Mouse (Mus musculus) embryonic facial prominence, embryonic 15.5 days (tissue): Measurements from ENCODE around the gene Tead4. TPM values are rescaled to one million over a fixed set of nuclear protein-coding genes. Genes with fewer than 3 reads are reported as not detected.

Experiments
- ATAC-seq: fragments of 200-750 bp; cut with Nextera tagmentation; 2 replicates; pipeline ENCODE4 v1.8.0; 2017; ENCODE audit warnings: low read depth, moderate TSS enrichment; ENCODE audit not compliant: insufficient number of reproducible peaks, low FRiP score, low TSS enrichment
- H3K27ac ChIP-seq: fragments of 300-500 bp; sonication (generic); replicated peaks from 2 replicates; pipeline ENCODE4 v1.5.1; 2015; ENCODE audit warnings: mild to moderate bottlenecking, inconsistent platforms
- H3K27me3 ChIP-seq: fragments of 300-500 bp; sonication (generic); 2 replicates; pipeline ENCODE4 v1.6.1; 2015; ENCODE audit warnings: inconsistent platforms
- H3K36me3 ChIP-seq: fragments of 300-500 bp; sonication (generic); 2 replicates; pipeline ENCODE4 v1.6.1; 2015; ENCODE audit warnings: mild to moderate bottlenecking, inconsistent platforms
- H3K4me1 ChIP-seq: fragments of 300-500 bp; sonication (generic); 2 replicates; pipeline ENCODE4 v1.6.1; 2015; ENCODE audit warnings: inconsistent platforms
- H3K4me2 ChIP-seq: fragments of 300-500 bp; sonication (generic); replicated peaks from 2 replicates; pipeline ENCODE4 v1.6.1; 2015; ENCODE audit warnings: mild to moderate bottlenecking, inconsistent platforms
- H3K4me3 ChIP-seq: fragments of 300-500 bp; sonication (generic); replicated peaks from 2 replicates; pipeline ENCODE4 v1.5.1; 2015; ENCODE audit warnings: mild to moderate bottlenecking, inconsistent platforms
- H3K9ac ChIP-seq: fragments of 300-500 bp; sonication (generic); 2 replicates; pipeline ENCODE4 v1.6.1; 2015; ENCODE audit warnings: inconsistent platforms
- H3K9me3 ChIP-seq: fragments of 300-500 bp; sonication (generic); replicated peaks from 2 replicates; pipeline ENCODE4 v1.6.1; 2016; ENCODE audit warnings: inconsistent platforms
- WGBS: fragments of 180-500 bp; shearing (Covaris S2); methylation state at CpG from one replicate; pipeline ENCODE4 v1.1.7; 2015; 5-methylcytosine and 5-hydroxymethylcytosine counted together
- polyA plus RNA-seq: library from polyadenylated mRNA; unstranded; fragments of >200 nt; fragmentation: Nextera tagmentation; extraction: Ambion mirVana; gene quantifications from 2 replicates; pipeline ENCODE4 v1.2.1, GENCODE M21; 2015

Gene Tead4
- polyA plus RNA-seq, 1 experiment from 2014 or later: 7.4 TPM

DNA sequence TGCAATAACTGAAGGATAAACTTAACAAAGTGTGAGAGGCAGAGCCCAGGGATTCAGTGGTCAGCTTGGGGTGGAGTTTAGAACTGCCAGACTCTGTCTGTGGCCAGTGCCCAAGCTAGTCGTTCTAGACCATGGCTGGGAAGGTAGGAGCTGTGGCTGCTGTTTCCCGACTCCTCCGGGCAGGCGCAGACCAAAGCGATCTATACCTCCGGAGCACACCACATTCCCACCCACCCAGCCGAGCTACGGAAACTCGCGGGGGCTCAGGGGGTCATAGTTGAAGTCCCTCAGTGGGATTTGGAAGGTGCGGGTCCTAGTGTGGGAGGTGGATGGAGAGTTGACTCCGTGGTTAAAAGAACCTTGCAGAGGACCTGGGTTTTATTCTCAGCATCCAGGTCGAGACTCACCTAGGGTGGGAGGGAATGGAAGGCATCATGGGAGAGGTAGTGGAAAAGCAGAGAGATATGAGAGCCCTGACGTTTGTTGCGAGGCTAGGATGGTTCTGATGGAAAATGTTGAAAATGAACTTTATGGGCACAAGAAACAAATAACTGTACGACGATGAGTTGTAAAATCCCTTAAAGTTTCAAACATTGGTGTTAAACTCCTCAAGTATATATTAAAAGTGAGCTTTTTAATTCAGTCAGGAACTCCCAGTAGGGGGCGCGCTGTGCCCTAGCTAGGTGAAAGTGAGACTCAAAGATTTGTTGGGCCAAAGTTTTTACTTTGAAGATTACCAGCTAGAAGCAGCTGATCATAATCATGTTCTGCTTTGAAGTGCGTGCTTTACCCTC is 99.6 kb downstream of the Tead4 start:
- H3K27ac ChIP-seq: peak overlapping the region; percentile 82
- peak overlapping the region; percentile 33 for H3K9ac ChIP-seq
- peak overlapping the region; percentile 98 for H3K4me2 ChIP-seq
- peak overlapping the region; percentile 71 for H3K4me3 ChIP-seq
- whole genome bisulfite sequencing: under 1% methylated on average over 20 of the region's 20 CpGs
- H3K27me3 ChIP-seq: no peaks in the 10 kb centered on the region
- no peaks in the 10 kb centered on the region for H3K9me3 ChIP-seq
- ATAC-seq: peak; percentile 71; the same call in 1 of the 2 replicates
- no peaks in the 10 kb centered on the region for H3K36me3 ChIP-seq
- H3K4me1 ChIP-seq: peaks cover 6% of the 10 kb centered on the region; the same call in 1 of the 2 replicates

- Histone ChIP-seq H3K36me3 (no peaks in the 10 kb centered on the region), H3K27ac (peak overlapping the region; percentile 82), H3K4me1 (peaks cover 6% of the 10 kb centered on the region; the same call in 1 of the 2 replicates), H3K4me2 (peak overlapping the region; percentile 98), H3K9me3 (no peaks in the 10 kb centered on the region), H3K4me3 (peak overlapping the region; percentile 71), H3K27me3 (no peaks in the 10 kb centered on the region), H3K9ac (peak overlapping the region; percentile 55)
- ATAC-seq: peak; percentile 100
- WGBS: under 1% methylated on average over 54 of the region's 54 CpGs
Measured at GRCm38 (mm10) chr6:128200116-128200846, 100.3 kb downstream of the Tead4 start.

DNA sequence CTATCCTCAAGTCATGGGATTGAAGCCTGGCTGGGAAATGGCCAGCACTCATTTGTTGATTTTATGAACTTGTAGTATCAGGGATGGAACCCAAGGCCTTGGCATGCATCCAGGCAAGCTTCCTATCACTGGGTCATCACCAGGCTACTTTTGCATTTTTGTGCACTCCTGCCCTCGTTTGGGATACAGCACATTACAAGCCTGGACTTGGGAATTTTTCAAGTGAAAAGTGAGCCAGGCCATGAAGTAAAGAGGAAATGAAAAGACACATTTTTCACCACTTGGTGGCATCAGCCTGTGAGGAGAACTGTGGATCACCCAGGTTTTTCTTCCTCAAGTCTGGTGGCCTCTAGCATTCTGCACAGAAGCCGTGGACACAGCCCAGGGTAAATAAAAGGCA is 117.1 kb downstream of the Tead4 start:
- H3K4me2 ChIP-seq: no peak overlapping the region
- 30% methylated on average over 2 of the region's 2 CpGs for WGBS
- H3K4me1 ChIP-seq: no peaks in the 10 kb centered on the region
- no peaks in the 10 kb centered on the region for H3K36me3 ChIP-seq
- H3K9me3 ChIP-seq: no peaks in the 10 kb centered on the region
- no peak overlapping the region for H3K27ac ChIP-seq
- no peak overlapping the region for H3K4me3 ChIP-seq
- ATAC-seq: no peak
- no peak overlapping the region for H3K9ac ChIP-seq
- no peaks in the 10 kb centered on the region for H3K27me3 ChIP-seq

DNA sequence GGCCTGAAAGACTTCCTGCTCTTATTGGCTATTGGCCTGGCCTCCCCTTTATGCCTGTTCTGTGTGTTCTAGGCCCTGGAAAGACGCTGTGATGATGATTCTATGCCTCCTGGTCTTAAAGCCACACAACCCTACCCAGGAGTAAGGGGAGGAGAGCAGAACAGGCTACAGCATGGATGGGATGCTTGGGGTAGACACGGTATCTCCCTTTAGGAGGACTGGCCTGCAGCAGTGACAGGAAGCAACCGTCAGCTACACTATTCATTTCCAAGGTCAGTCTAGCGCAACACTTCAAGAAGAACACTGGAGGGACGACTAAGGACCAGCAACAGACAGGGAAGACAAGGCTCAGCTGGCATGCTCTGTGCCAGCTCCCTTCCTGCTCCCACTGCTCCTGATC is 119.4 kb downstream of the Tead4 start:
- WGBS: 59% methylated on average over 5 of the region's 5 CpGs
- Histone ChIP-seq H3K9me3 (no peaks in the 10 kb centered on the region), H3K4me2 (no peak overlapping the region), H3K27me3 (no peaks in the 10 kb centered on the region), H3K36me3 (no peaks in the 10 kb centered on the region), H3K27ac (no peak overlapping the region), H3K4me3 (no peak overlapping the region), H3K4me1 (no peaks in the 10 kb centered on the region), H3K9ac (no peak overlapping the region)
- ATAC-seq: no peak

DNA sequence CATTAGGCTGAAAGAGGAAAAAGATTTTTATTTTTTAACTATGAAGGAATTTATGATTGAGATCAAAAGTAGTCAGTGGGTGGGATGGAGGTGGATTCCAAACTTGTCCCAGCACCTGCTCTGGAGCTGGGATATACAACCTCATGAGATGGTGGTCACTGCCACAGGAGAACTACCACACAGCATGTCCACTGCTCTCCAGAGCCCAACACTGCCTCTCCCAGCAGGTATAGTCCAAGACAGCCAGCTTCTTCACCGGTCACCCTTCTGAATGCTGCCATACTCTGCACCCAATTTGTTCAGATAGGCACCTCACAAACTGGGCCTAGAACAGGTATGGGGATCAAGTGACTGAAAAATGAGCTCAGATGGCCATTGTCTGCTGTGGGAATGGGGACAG is 121.0 kb downstream of the Tead4 start:
- no peak overlapping the region for H3K9ac ChIP-seq
- 97% methylated on average over 1 of the region's 1 CpGs for WGBS
- H3K4me1 ChIP-seq: no peaks in the 10 kb centered on the region

DNA sequence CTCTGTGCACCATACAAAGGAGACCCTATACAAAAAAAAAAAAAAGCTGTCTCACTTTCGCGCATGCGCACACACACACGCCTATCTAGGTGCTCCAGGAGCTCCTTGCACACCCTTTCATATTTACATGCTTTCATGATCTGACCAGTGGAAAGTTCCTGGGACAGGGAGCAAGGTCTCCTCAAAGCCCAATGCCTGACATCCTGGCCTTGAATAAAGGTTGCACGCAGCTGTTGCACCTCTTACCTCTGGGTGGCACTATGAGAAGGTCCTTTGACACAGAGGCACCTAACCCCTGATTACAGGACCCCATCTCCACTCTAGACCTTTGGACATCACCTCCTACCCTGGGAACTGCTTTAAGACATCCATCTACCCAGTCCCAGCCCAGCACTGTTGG is 121.4 kb downstream of the Tead4 start:
- Histone ChIP-seq H3K27ac (no peak overlapping the region), H3K4me1 (no peaks in the 10 kb centered on the region), H3K36me3 (no peaks in the 10 kb centered on the region), H3K4me3 (no peak overlapping the region), H3K9ac (no peak overlapping the region), H3K4me2 (no peak overlapping the region), H3K27me3 (no peaks in the 10 kb centered on the region), H3K9me3 (no peaks in the 10 kb centered on the region)
- ATAC-seq: no peak
- 64% methylated on average over 5 of the region's 5 CpGs for WGBS

More for the DNA sequence above, 121.0 kb downstream of the Tead4 start:
- no peak for ATAC-seq
- no peaks in the 10 kb centered on the region for H3K36me3 ChIP-seq
- no peak overlapping the region for H3K4me3 ChIP-seq
- no peaks in the 10 kb centered on the region for H3K9me3 ChIP-seq
- no peak overlapping the region for H3K27ac ChIP-seq
- H3K27me3 ChIP-seq: no peaks in the 10 kb centered on the region
- H3K4me2 ChIP-seq: no peak overlapping the region

GRCm38 (mm10) chr6:128178681-128179080 is 121.9 kb downstream of the Tead4 start:
- Histone ChIP-seq H3K4me2 (no peak overlapping the region), H3K27ac (no peak overlapping the region), H3K36me3 (no peaks in the 10 kb centered on the region), H3K4me3 (no peak overlapping the region), H3K9ac (no peak overlapping the region), H3K27me3 (no peaks in the 10 kb centered on the region), H3K9me3 (no peaks in the 10 kb centered on the region), H3K4me1 (no peaks in the 10 kb centered on the region)
- no peak for ATAC-seq
- 90% methylated on average over 2 of the region's 2 CpGs for WGBS

Other genes with a start within 250 kb of the Tead4 start
- gene Tspan9, start 157.2 kb downstream of the Tead4 start, polyA plus RNA-seq: 156 and 177 TPM in 2 replicates
- 26.9 and 30.9 TPM in 2 replicates for gene Tulp3, start 55.0 kb upstream of the Tead4 start, polyA plus RNA-seq
- gene Rhno1, start 62.1 kb upstream of the Tead4 start, polyA plus RNA-seq: 108 and 118 TPM in 2 replicates
- gene Foxm1, start 62.1 kb upstream of the Tead4 start, polyA plus RNA-seq: 25.7 and 31.5 TPM in 2 replicates
- gene Tex52, start 74.6 kb upstream of the Tead4 start, polyA plus RNA-seq: 1.6 TPM in 2 replicates
- not detected in 2 replicates for gene Gm44596, start 74.7 kb upstream of the Tead4 start, polyA plus RNA-seq
- 5.5 and 7.5 TPM in 2 replicates for gene Nrip2, start 98.5 kb upstream of the Tead4 start, polyA plus RNA-seq
- 33.0 and 33.5 TPM in 2 replicates for gene Itfg2, start 124.1 kb upstream of the Tead4 start, polyA plus RNA-seq
- gene Fkbp4, start 137.9 kb upstream of the Tead4 start, polyA plus RNA-seq: 341 and 347 TPM in 2 replicates
- gene Pzp, start 225.9 kb upstream of the Tead4 start, polyA plus RNA-seq: 0.07 and 0.48 TPM in 2 replicates